Mouse (Mus musculus) G1E-ER4 (cell line): ENCODE measurements around the gene Snorc. TPM values are rescaled to one million over a fixed set of nuclear protein-coding genes. Genes with fewer than 3 reads are reported as not detected.

Experiments
- GATA1 ChIP-seq: IDR thresholded peaks from one replicate; pipeline ENCODE4 v1.8.0; 2012; ENCODE audit warnings: low read length, inconsistent platforms
- polyA plus RNA-seq: library from polyadenylated mRNA; stranded (reverse); fragments of >175 nt; gene quantifications from 2 replicates; pipeline ENCODE4 v1.2.3, GENCODE M21; 2012

Snorc gene
- polyA plus RNA-seq, 1 experiment = not detected

DNA sequence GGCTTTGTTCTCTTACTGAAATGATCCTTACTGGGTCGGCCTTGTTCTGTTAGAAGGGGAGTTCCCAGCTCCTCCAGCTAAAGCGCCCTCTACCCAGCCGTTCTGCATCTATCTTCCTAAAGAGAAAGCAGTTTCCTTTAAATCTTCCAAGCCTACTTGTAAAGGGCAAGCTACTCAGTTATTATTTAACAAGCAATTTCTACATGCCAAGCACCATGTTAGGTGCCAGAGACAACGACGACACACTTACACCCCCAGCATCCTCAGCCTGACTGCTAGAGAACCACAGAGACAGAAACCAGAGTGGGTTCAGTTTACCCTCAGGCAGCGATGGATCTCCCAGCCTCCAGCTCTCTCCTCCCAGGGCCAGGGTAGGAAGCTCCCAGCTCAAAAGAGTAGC lies 37.8 kb downstream of the Snorc start:
- no peak for TF ChIP-seq GATA1

DNA sequence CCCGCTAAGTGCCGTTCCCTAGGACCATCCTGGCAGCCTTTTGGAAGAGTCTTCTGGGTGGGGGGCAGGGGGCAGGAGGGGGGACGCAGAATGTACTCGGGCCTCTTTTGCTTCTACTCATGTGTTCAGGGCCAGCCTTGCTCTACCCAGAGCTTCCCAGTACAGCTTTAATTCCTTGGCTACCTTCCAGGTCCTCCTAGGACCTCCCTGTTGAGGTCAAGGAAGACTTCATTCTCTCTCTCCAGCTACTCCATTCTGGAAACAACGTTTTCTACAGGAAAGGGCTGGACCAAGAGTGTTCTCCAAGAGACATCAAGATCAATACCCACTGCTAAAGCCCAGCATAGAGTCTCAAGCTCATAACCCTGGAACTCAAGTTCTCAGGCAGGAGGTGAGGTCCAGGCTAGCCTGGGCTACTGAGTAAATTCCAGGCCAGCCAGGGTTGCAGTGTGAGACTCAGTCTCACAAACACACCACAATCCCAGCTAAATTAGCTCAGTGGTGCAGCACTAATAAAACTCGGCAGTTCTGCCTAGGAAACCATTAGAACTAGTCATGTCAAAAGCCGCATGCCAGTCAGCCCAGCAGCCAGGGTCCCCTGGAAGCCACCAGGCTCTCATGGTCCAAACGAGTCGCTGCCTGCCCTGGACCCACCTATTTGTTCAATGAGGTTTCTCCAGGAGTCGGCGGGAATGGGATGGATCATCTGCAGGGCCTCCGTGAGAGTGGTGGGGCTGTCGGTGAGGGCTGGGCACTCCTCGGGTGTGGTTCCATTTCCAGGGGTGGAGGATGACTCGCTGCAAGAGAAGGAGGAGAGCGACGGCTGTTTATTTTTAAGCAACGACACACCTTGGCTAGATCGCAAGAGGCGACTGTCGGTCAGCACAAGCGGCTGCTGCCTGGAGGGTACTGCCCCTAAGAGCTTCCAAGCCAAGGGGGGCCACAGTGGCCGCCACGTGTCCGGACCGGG lies 38.8 kb downstream of the Snorc start:
- no peak for TF ChIP-seq GATA1

DNA sequence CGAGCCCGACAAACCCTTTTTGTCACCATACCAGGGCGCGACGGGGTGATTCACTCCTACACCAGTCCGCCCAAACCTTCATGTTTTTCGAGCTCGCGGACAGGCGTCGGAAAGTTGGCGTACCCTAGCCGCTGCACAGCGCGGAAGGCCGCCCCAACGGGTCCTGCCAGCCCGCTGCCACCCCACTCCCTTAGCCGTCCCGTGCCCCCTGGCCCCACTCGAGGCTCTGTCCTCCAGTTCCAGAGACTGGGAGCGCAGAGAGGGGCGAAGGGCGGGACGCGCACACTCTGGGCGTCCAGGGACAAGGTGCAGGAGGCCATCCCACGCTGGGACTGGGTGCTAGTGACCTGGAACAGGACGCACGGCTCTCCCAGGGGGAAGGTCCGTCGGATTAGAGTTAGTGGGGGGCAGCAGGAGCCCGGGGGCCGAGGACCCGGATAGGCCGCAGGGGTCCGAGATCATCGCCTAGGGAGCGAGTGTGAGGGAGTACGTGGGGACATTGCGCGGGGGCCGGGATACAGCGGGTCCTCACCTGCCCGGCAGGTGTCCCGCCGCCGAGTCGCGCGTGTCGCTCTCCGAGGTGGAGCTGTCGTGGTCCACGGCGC lies 39.6 kb downstream of the Snorc start, which contains the start of gene Neu2:
TSS of gene Neu2 (plus strand) at position 329 of the 605 bp plus-strand sequence.
- no peak for TF ChIP-seq GATA1

DNA sequence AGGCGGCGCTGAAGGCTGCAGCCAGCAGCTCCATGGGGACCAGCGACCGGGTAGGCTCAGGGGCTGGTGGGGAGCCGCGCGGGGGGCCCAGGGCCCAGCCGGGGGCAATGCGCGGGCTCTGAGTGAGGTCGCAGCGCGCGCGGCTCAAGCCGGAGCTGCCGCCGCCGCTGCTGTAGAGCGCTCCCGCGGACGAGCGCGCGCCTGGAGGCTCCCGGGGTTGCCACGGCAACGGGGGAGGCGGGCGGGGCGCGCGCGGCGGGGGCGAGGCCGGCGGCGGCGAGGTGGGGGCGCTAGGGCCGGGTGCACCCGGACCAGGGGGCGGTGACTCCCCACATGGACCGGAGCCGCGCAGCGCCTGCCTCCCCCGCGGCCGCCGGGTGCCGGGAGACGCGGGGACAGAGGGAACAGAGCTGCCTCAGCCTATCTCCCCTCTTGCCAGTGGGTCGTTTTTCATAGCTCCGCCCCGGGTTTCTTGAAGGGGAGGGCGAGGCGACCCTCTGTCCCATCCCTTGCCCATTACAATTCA lies 40.2 kb downstream of the Snorc start:
- TF ChIP-seq GATA1 = no peak

DNA sequence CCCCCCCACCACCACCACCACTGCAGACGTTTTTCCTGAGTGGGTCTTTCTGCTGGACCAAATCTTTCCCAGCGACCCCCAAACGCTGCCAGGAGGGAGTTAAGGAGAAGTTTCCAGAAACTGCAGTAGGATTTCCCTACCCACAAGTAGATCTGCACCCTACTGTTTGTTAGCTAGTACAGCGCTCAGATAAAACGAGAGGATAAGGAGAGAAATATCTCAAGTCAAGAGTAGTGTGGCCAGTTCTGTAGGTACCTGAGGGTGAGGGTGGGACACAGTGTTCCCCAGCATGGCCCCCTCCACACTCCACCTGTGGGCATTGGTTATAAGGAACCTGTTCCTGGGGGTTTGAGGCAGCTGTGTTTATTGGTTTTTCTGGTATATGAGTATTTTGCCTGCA lies 40.8 kb downstream of the Snorc start:
- no peak for TF ChIP-seq GATA1

DNA sequence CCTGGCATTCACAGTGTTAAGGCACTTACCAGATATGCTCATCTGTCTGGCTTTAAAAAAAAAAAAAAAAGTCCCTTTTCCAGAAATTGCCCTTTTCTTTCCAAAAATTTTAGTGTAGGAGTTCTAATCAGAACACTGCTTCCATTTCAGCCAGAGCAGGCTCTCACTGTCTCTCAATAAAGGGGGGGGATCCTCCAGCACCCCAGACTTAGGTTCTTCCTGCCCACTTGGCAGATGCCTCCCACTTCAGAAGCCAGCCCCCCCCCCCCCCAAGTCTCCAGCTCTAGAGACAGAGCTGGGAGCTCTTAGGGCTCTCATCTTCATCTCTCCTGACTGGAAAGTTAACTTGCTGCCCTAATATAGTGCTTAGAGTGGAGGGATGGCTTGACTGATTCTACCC lies 50.4 kb downstream of the Snorc start:
- TF ChIP-seq GATA1 = no peak

DNA sequence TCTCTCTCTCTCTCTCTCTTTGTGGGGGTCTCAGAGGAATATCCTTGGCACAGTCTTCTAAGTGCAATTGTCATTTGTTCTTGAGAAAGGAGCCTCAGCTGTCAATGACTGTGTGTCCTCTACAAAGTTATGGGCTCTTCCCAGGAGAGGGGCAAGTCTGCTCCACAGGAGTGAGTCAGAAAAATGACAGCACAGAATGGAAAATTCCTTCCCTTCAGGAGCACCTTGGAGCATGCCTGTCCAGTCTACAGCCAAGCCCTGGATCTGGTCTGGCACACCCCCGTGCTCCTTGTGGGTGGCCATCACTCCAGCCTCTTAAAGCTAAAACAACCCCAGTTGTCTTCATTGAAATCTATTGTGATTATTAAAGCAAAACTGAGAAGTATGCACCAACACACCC lies 51.5 kb downstream of the Snorc start:
- TF ChIP-seq GATA1 = no peak

DNA sequence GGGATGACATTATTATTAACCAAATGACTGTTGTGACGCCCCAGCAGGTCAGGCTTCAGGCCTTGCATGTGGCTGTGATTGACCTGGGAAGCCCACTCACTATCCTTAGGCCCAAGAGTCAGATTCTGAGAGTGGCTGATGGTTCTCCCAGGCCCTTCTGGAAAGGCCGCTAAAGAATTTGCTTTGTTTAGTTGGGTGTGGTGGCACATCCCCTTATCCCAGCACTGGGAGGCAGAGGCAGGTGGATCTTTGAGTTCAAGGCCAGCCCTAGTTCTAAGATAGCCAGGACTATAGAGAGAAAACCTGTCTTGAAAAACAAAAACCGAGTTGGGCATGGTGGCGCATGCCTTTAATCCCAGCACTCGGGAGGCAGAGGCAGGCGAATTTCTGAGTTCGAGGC lies 55.0 kb downstream of the Snorc start:
- TF ChIP-seq GATA1 = no peak

Other genes with a start within 250 kb of the Snorc start
- 0.04 TPM in 1 of 2 replicates, not detected in the other for gene Efhd1, start 205.9 kb upstream of the Snorc start, polyA plus RNA-seq
- 30.5 and 33.8 TPM in 2 replicates for gene Gigyf2, start 143.3 kb upstream of the Snorc start, polyA plus RNA-seq
- gene Kcnj13, start 75.5 kb upstream of the Snorc start, polyA plus RNA-seq = not detected in 2 replicates
- gene Neu2, start 39.6 kb downstream of the Snorc start, polyA plus RNA-seq = not detected in 2 replicates
- not detected in 2 replicates for gene Ngef, start 103.6 kb downstream of the Snorc start, polyA plus RNA-seq
- 97.0 and 201 TPM in 2 replicates for gene Inpp5d, start 150.0 kb downstream of the Snorc start, polyA plus RNA-seq